Mouse (Mus musculus): ENCODE measurements around the gene Rubcnl.
A peak's percentile ranks its signal among the peaks of the same experiment; 100 is the strongest.

Gene Rubcnl

DNA sequence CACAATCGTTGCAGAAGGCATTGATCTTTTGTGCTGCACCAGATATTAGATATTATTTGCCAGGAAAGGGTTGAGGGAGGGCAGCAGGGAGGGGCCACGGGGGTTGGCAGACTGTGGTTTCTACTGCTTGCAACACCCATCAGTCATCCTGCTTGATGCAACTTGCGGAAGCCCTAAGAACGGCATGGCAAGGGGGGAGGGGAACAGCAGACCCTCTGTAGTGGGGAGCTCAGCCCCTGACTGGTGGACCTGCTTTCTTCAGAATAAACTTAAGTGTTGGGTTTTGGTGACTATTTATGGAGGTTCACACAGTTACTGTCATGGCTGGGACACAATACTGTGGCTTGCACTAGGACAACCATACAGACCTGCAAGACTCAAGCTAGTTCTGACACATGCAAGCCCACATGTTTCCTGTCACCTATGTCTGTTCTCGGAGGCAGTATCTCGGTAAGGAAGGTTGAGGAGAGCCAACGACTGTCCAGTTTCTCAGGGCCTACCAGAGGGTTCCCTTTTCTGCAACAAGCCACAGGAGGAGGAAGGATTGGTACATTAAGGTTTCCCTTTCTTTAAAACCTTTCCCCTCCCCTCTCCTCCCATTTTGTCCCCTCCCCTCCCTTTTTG is 53.6 kb downstream of the Rubcnl start:
- DNase-seq (ENCODE audit: low spot score) = no peak

- DNase-seq (ENCODE audit: low spot score) = no peak
Observed at GRCm38 (mm10) chr14:75071091-75071490, 55.3 kb downstream of the Rubcnl start.

DNA sequence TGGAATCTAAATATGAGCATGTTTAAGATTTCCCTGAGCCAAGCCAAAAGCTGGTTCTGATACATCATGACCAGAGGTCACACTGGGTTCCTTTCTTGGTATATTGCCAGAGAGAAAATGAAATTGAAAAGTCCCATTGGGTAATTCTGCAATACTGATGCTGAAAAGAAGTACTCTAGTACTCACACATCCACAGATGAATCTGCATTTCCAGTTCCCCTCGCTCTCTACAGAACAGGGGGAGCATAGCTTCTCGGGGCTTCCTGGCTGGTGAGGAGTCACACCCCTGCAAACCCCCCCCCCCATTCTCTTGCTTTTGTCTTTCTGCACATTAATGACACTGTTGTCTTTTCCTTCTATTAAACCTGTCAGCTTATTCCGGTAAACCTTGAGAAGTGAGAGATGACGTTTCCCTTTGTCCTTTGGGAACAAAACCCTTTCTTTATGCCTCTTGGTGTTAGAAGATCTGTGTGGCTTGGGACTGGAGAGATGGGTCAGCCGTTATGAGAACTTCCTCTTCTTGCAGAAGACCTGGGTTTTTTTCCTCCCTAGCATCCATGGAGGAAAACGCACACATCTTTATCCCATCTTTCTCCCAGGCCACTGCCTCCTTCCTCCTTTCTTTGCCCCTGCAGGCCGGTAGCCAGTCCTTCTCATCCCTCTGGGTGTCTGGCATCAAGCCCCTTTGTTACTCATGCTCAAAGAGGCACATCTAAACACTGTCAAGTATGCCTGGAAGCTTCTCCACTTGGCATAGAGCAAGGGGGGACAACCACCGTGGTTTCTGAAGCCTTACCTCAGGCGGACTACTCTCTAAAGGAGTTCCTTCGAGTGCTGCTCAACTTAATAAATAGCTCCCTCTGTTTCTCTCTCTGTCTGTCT is 59.7 kb downstream of the Rubcnl start:
- DNase-seq (ENCODE audit: low spot score) = no peak

DNA sequence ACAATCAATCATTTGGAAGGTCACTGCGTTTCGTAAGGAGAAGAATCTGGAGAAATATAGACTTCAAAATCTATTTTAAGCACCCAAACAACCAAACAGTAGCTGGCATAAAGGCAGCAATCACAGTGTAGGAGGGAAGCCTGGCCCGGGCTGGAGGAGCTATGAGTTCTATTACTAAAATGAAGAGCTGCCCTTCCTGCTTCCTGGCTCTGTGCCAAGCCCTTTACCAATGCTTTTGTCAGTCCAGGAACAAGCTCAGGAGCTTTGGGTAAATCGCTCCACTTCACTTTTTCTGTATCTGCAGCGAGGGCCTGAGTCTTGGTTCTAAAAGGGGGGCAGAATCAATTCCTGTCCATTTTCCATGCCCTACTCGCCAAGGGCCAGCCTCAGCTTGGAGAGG is 62.1 kb downstream of the Rubcnl start:
- peak; percentile 26 for DNase-seq (ENCODE audit: low spot score)

Measured in adipocyte (in vitro differentiated cells).